Mouse (Mus musculus) gastrocnemius, postnatal 14 days (tissue): Measurements from ENCODE around the gene Rbx1. TPM values are rescaled to one million over a fixed set of nuclear protein-coding genes. Genes with fewer than 3 reads are reported as not detected.

ENCODE experiments used
- total RNA-seq, 2 experiments: library from RNA; stranded (reverse); gene quantifications; 2 replicates each; pipeline ENCODE4 v1.2.3; 2021

The Rbx1 gene
- total RNA-seq, 2 experiments from 2014 or later, result 106 to 113 TPM

Other genes starting within 250 kb of the Rbx1 start
- 1 to 10 TPM; 1.5 to 1.9 TPM for gene Mchr1, start 230.8 kb upstream of the Rbx1 start, total RNA-seq
- gene Slc25a17, start 105.5 kb upstream of the Rbx1 start, total RNA-seq, result 10 to 100 TPM; 15.6 to 15.9 TPM
- 10 to 100 TPM; 77.9 to 98.6 TPM for gene St13, start 66.2 kb upstream of the Rbx1 start, total RNA-seq
- 1 to 10 TPM; 6.3 TPM for gene Xpnpep3, start 66.2 kb upstream of the Rbx1 start, total RNA-seq
- gene Dnajb7, start 58.0 kb upstream of the Rbx1 start, total RNA-seq, result not detected
- gene Ep300, start 119.1 kb downstream of the Rbx1 start, total RNA-seq, result 10 to 100 TPM; 28.7 to 30.8 TPM
- gene L3mbtl2, start 197.6 kb downstream of the Rbx1 start, total RNA-seq, result 1 to 10 TPM; 5.3 to 7.2 TPM
- gene Chadl, start 231.0 kb downstream of the Rbx1 start, total RNA-seq, result 1 to 10 TPM in 1 of 2 experiments, under 1 TPM in 1; 0.91 to 1.8 TPM